Mouse (Mus musculus) erythroblast, adult 5-6 weeks (primary cell): ENCODE data around the gene Atp6v0e. TPM values are rescaled to one million over a fixed set of nuclear protein-coding genes. Genes with fewer than 3 reads are reported as not detected.

ENCODE experiments used
- ATAC-seq: replicated peaks from 2 replicates; pipeline ENCODE4 v1.8.0; 2016; ENCODE audit warnings: moderate number of reproducible peaks, mild to moderate bottlenecking, moderate TSS enrichment, inconsistent platforms; ENCODE audit not compliant: poor library complexity, low FRiP score, severe bottlenecking
- total RNA-seq, 2 experiments: library from RNA; stranded (forward) in 1 of 2; stranded (reverse) in 1 of 2; fragments of 150-400 nt in 1 of 2; fragments of 200-764, 138-1000 nt in 1 of 2; gene quantifications; 2 replicates each; pipeline versions ENCODE4 v1.2.3 to v1.2.4; 2015 to 2017; ENCODE audit warnings: low replicate concordance in 2 of 2

Gene Atp6v0e
- total RNA-seq, 2 experiments from 2014 or later: 119 to 176 TPM

GRCm38 (mm10) chr17:26708993-26709590 is 46.1 kb downstream of the Atp6v0e start:
- ATAC-seq: no peak

- ATAC-seq: no peak
Observed at GRCm38 (mm10) chr17:26710049-26710448, 47.0 kb downstream of the Atp6v0e start.

GRCm38 (mm10) chr17:26715271-26715758 is 52.3 kb downstream of the Atp6v0e start, which contains the start of gene Crebrf:
Gene Crebrf, plus strand, starts transcription at chr17:26715650.
- peak; percentile 88 for ATAC-seq

GRCm38 (mm10) chr17:26715916-26716717 is 53.1 kb downstream of the Atp6v0e start:
- ATAC-seq: peak; percentile 82

GRCm38 (mm10) chr17:26717868-26718267 is 54.8 kb downstream of the Atp6v0e start:
- no peak for ATAC-seq

GRCm38 (mm10) chr17:26719405-26719804 is 56.4 kb downstream of the Atp6v0e start:
- no peak for ATAC-seq

- ATAC-seq: peak; percentile 67
Observed at GRCm38 (mm10) chr17:26721802-26722201, 58.8 kb downstream of the Atp6v0e start.

GRCm38 (mm10) chr17:26724790-26725189 is 61.8 kb downstream of the Atp6v0e start:
- ATAC-seq: no peak

GRCm38 (mm10) chr17:26726674-26727073 is 63.6 kb downstream of the Atp6v0e start:
- ATAC-seq: no peak

- ATAC-seq: no peak
Observed at GRCm38 (mm10) chr17:26727110-26727755, 64.2 kb downstream of the Atp6v0e start.

GRCm38 (mm10) chr17:26742581-26742980 is 79.5 kb downstream of the Atp6v0e start:
- ATAC-seq: no peak

GRCm38 (mm10) chr17:26743294-26743693 is 80.3 kb downstream of the Atp6v0e start:
- ATAC-seq: no peak

Other genes with a start within 250 kb of the Atp6v0e start
- 0.42 and 1.7 TPM in 2 replicates for gene Neurl1b, start 248.4 kb upstream of the Atp6v0e start, total RNA-seq (2015; ENCODE audit: low replicate concordance)
- gene Neurl1b, start 248.4 kb upstream of the Atp6v0e start, total RNA-seq (2017; ENCODE audit: low replicate concordance): 0.14 and 0.77 TPM in 2 replicates
- 23.4 and 26.1 TPM in 2 replicates for gene Ergic1, start 101.7 kb upstream of the Atp6v0e start, total RNA-seq (2015; ENCODE audit: low replicate concordance)
- gene Ergic1, start 101.7 kb upstream of the Atp6v0e start, total RNA-seq (2017; ENCODE audit: low replicate concordance): 2.1 and 10.3 TPM in 2 replicates
- 54.8 and 66.0 TPM in 2 replicates for gene Dusp1, start 101.1 kb upstream of the Atp6v0e start, total RNA-seq (2015; ENCODE audit: low replicate concordance)
- gene Dusp1, start 101.1 kb upstream of the Atp6v0e start, total RNA-seq (2017; ENCODE audit: low replicate concordance): 9.5 and 13.1 TPM in 2 replicates
- 25.9 and 33.4 TPM in 2 replicates for gene Crebrf, start 52.4 kb downstream of the Atp6v0e start, total RNA-seq (2015; ENCODE audit: low replicate concordance)
- 65.0 and 158 TPM in 2 replicates for gene Crebrf, start 52.4 kb downstream of the Atp6v0e start, total RNA-seq (2017; ENCODE audit: low replicate concordance)
- 1.2 and 7.1 TPM in 2 replicates for gene Bnip1, start 117.8 kb downstream of the Atp6v0e start, total RNA-seq (2015; ENCODE audit: low replicate concordance)
- 6.4 and 8.3 TPM in 2 replicates for gene Bnip1, start 117.8 kb downstream of the Atp6v0e start, total RNA-seq (2017; ENCODE audit: low replicate concordance)
- gene Nkx2-5, start 181.8 kb downstream of the Atp6v0e start, total RNA-seq (2015; ENCODE audit: low replicate concordance): not detected in 2 replicates
- not detected in 2 replicates for gene Nkx2-5, start 181.8 kb downstream of the Atp6v0e start, total RNA-seq (2017; ENCODE audit: low replicate concordance)